Mouse (Mus musculus): Measurements from ENCODE around the gene Serp2. TPM values are rescaled to one million over a fixed set of nuclear protein-coding genes. Genes with fewer than 3 reads are reported as not detected.

Serp2 gene
- total RNA-seq (2021): 6.4 and 7.3 TPM in 2 replicates
- long read RNA-seq, experiment 1, transcript Serp2-201 (3 exons, 748 nt): major isoform, 6 of 12 reads
- long read RNA-seq, experiment 1, partial matches to known transcripts: 2 of 12 reads
- long read RNA-seq, experiment 1, other reads (novel, unspliced or antisense): 2 of 12 reads
- long read RNA-seq, experiment 2, partial matches to known transcripts: 2 of 7 reads
- long read RNA-seq, experiment 2, other reads (novel, unspliced or antisense): 3 of 7 reads

DNA sequence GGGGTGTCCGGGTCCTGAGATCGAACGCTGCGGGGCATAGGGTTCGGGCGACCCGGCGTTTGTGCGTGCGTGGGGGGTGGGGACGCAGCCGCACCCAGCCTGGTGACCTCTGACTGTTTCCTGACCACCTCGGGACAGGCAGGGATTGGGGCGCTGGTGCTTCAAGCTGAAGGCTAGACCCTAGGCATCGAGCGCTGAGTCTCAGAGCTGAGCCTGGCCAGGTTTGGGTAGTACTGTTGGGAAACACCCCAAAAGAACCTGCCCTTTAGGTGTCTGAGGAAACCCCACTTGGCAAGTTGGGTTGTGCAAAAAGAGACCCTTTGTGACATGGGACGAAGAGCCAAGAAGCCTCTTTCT lies at the start of gene Serp2:
TSS of gene Serp2 (minus strand) at position 38 of the 357 bp plus-strand sequence.
- no peak for DNase-seq

- no peak for DNase-seq
These were observed 49.3 kb upstream of the Serp2 start for GRCm38 (mm10) chr14:76605931-76606534.

- DNase-seq: no peak
These were observed 47.3 kb upstream of the Serp2 start for GRCm38 (mm10) chr14:76604012-76604411.

- DNase-seq: no peak
These were observed 45.0 kb upstream of the Serp2 start for GRCm38 (mm10) chr14:76601654-76602053.

GRCm38 (mm10) chr14:76600391-76600790 lies 43.7 kb upstream of the Serp2 start:
- DNase-seq: no peak

DNA sequence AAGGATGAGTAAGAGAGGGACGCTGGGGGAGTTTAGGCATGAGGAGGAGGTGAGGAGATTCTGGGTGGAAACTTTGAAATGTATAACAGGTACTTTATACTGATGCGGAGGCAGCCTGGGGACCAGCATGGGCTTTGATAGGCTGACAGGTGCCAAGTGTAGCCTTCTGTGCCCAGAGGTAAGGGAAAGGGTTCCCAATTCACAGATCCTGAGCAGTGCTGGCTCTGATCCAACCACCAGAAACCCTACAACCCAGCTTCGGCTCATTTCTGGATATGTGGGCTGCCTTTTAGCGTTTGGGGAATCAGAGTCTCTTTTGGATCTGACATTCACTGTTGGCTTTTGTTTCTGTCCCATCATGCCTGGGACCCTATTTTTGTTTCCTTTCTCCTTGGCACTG lies 43.0 kb upstream of the Serp2 start:
- no peak for DNase-seq

DNA sequence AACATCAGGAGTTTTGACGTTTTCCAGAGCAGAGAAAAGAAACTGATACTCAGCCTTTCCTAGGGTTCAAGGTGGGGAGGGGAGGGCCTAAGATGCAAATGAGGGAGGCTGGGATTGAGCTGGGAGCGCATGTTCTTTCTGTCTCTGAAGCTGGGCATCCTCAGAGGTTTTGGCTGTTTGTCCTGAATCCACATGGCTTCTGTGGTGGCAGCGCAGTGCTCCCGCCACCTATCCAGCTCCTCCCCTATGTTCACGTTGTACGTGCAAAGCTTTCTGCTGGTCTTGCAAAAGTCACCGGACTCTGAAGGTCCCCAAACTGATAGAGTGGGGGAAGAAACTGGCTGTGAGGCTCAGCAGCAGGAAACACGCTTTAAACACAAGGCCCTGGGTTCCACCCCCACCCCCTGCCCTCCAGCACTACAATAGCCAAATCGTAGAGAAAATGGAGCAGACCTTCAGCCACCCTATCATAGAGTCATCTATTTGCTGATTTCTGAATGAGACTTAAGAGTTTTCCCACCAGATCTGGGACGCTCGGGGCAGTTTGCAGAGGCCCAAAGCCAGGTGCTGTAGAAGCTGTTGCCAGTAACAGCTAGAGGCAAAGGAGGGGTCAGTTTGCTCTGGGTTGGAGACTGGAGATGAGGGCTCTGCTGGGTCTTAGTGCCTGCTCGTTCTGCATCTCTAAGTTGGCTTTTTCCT lies 42.0 kb upstream of the Serp2 start:
- DNase-seq: peak; percentile 62

GRCm38 (mm10) chr14:76597751-76598150 lies 41.1 kb upstream of the Serp2 start:
- DNase-seq: no peak

GRCm38 (mm10) chr14:76595048-76595859 lies 38.6 kb upstream of the Serp2 start:
- peak; percentile 22 for DNase-seq

DNA sequence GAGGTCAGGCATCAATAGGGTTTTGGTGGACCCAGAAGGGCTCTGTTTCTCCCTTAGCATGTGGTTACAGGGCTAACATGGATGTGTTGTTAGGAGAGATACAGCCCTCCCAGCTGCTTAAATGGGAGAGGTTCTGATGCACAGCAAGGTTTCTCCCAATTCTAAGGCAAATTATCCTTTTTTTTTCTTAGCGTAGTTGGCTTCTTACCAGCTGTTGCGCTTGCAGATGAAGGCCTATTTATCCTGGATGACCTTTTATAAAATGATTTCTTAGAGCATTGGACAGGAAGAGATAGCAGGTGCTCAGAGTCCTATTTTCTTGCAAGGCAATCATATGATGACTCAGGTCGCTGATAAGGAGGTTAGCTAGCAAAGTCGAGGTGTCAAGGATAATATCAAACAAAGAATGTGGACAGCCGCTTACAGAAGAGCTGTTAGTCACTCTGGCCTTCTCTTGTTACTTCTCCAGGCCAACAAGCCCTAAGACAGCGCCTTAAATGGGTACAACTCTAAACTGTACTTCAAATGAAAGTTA lies 37.7 kb upstream of the Serp2 start:
- peak; percentile 44 for DNase-seq

- no peak for DNase-seq
These were observed 37.0 kb upstream of the Serp2 start for GRCm38 (mm10) chr14:76593630-76594193.

DNA sequence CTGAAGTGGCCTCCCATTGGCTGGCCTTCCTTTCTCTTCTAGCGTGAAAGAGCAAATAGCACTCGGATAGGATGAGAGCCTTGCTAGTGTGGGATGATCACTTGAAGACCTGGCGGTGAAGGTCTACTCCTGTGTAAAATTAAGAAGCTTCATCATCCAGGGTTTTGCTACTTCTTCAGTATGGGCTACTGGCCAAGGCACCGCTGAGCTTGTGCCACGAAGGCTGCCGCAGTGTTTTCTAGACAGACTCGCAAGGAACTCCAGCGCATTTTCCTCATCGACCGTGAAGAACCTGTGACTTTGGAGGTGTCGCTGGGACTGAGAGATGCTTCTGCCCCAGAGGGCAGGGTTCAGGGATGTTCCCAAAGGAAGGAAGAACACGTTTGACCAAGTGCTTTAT lies 36.0 kb upstream of the Serp2 start:
- DNase-seq: no peak

GRCm38 (mm10) chr14:76592090-76592489 lies 35.4 kb upstream of the Serp2 start:
- DNase-seq: peak; percentile 41

DNA sequence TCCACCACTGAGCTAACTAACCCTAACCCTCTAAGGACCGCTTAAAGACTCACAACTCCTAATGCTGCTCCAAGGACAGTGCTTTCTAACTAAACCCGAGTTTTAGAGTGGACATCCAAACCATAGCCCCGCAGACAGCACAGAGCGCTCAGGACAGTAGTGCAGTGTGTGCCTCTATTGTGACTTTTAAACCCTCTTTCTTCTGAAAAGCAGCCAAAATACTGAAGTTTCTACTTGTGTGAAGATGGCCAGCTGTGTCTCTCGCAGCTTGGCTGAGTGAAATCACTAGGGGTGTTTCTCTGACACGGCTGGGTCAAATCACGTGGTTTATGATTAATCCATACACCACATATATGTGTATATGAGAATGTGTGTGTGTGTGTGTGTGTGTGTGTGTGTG lies 33.4 kb upstream of the Serp2 start:
- DNase-seq: no peak

- DNase-seq: no peak
These were observed 33.0 kb upstream of the Serp2 start for GRCm38 (mm10) chr14:76589671-76590070.

GRCm38 (mm10) chr14:76585831-76586405 lies 29.2 kb upstream of the Serp2 start:
- peak; percentile 19 for DNase-seq

GRCm38 (mm10) chr14:76583985-76584384 lies 27.3 kb upstream of the Serp2 start:
- no peak for DNase-seq

DNA sequence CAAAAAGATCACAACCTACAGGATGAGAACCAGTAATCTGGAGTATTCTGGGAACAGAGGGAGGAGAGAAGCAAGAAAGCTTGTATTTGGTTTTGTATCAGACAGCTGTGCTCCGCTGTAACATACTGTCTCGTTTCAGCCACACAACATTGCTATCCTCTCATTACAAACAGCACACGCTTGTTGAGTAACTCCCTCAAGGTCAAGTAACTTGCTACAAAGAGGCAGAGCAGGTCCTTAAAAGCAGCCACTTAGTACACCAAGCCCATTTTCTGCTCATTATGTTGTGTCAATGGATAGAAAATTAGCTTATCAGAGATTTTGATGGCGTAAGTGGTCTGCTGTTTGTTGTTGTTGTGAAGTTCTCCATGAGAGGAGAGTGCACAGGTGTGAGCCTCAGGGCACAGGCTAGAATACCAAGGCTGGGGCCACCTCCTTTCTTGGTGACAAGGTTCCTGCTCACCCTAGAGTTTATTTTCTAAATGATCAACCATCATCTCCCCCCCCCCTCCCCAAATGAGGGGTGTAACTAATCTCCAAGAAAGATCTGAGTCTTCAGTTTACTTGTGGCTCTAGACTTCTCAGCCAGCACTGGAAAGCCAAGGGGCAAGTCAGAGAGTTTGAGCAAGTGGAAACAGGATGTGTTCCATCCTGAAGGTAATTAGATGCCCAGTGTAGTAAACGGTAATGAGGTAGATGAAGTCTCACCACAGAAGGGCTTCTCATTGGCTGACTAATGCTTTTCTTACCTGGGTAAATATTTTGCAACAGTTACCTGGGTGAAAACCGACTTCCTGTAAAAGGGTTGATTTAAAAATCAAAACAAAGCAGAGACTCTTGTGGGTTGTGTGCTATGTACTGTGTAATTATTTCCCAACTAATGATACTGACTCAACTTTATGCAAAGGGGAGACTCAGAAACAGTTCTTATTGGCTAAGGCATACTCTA lies 25.6 kb upstream of the Serp2 start:
- DNase-seq: no peak

GRCm38 (mm10) chr14:76579660-76580061 lies 23.0 kb upstream of the Serp2 start:
- no peak for DNase-seq

- no peak for DNase-seq
These were observed 21.2 kb upstream of the Serp2 start for GRCm38 (mm10) chr14:76577840-76578239.

- peak; percentile 30 for DNase-seq
These were observed 13.6 kb upstream of the Serp2 start for GRCm38 (mm10) chr14:76570292-76570691.

All from adrenal gland, postnatal 14 days (tissue).